Mouse (Mus musculus): ENCODE measurements at regions not wholly inside any gene's neighbourhood (a gene's known extent, or its start where the extent isn't known, plus 50 kb on each side); places are given as distances from the start of the nearest gene placed in this dataset.

GRCm38 (mm10) chr10:124320191-124321110 lies 1056.7 kb downstream of the Fam19a2 start:
- DNase-seq, result no peak

DNA sequence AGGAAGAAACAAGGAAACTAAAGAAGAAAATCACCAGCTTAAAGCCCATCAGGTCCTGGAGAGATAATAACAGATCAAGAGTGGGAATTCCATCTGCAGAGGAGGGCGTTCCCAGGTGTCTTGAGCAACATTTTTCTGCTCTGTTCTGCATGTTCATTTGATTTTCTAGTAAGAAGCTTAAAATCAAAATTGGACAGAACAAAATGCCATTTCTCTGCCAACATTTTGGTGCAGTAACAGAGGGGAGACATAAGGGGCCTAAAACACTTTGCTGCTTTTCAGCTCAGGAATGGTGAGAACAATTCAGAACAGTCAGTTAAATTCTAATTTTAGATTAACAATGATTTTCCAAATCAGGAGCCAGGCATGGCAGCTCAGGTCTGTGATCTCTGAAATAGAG lies 1056.8 kb downstream of the Slc16a7 start:
- DNase-seq, result no peak

GRCm38 (mm10) chr10:124338923-124339322 lies 1050.3 kb downstream of the Slc16a7 start:
- DNase-seq, result no peak

DNA sequence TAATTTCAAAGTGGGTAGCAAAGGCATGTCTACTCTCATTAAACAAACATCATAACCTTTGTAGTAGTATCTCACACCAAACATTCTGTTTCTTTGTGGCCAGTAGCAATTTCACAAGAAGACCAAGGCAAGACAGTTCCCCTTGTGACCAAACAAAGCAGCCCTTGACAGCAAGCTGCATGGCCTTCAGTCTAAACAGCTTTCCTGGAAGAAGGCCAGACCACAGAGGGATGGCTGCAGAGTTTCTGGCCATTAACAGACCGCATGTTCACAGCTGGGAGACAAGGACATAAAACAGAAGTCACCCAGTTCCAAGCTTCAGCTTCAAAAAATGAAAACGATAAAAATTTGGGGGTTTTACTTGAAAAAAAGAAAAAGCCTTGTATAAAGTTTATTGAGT lies 1040.0 kb downstream of the Slc16a7 start:
- peak; percentile 4 to 10 for DNase-seq

- DNase-seq, result no peak
These were observed 1026.5 kb downstream of the Slc16a7 start for GRCm38 (mm10) chr10:124362795-124363194.

DNA sequence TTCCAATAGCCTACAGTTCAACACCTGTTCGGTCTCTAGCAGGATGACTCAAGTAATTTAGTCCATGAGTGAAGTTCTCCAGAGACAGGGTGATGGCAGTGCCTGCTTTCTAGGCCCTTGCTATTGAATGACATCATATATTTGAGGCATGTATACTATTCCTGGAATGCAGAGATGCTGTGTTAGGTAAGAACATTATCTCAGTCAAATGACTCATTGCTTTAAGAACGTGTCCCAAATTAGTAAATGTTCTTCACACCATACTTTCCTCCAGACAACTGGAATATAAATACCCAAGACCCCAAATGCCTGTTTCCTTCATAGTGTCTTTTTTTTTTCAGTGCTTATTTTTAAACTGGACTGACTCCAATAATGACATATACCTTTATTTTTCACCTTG lies 1018.3 kb downstream of the Slc16a7 start:
- DNase-seq, result no peak

DNA sequence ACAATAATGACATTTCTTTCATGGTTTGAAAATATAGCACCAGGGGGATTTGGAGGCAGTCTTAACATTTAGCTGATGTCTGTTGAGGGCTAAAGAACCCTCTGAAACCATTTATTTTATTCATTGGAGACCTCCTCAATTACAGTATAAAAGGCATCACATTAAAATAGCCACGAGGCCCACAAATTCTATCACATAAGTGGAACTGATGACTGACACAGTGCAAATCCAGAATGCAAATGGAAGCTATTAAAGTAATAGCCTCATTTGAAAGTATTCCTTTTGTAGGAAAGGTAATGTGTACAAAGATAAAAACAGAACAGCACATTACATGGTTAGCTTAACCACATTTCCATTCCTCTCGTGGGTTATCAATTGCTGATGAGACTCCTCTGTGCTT lies 986.6 kb downstream of the Slc16a7 start:
- DNase-seq, result no peak

- DNase-seq, result no peak
These were observed 979.6 kb downstream of the Slc16a7 start for GRCm38 (mm10) chr10:124409633-124410032.

- peak in 1 of 2 experiments; percentile 1 for DNase-seq
These were observed 972.7 kb downstream of the Slc16a7 start for GRCm38 (mm10) chr10:124416531-124416930.

DNA sequence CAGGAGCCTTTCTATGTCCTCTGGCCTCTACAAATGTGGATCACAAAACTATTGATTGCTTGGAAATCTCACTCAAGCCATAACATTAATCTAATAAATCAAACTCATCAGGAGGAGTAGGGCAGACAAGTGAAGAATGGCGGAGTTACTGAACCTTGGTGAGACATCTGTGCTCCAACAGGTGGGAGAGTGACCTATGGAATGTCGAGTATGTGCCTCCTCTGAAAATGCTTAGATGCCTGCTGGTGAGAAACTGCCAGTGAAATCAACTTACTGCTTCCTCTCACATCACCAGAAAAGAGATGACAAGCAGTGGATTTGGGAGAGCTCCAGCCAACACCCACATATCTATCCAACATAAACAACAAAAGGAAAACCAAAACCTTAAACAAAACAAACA lies 965.8 kb downstream of the Slc16a7 start:
- no peak for DNase-seq

Data from kidney, postnatal 36 days (tissue).